Mouse (Mus musculus): ENCODE data around the gene Ahcyl1. TPM values are rescaled to one million over a fixed set of nuclear protein-coding genes. Genes with fewer than 3 reads are reported as not detected.

The Ahcyl1 gene
- polyA plus RNA-seq, 1 experiment from 2014 or later, result 103 TPM

GRCm38 (mm10) chr3:107635836-107636235 is 60.5 kb downstream of the Ahcyl1 start:
- H3K27me3 ChIP-seq (ENCODE audit: control insufficient read depth, insufficient read depth, low read length), result no peaks in the 10 kb centered on the region
- 44% methylated on average over 8 of the region's 8 CpGs for WGBS
- no peaks in the 10 kb centered on the region for H3K4me1 ChIP-seq (ENCODE audit: control insufficient read depth, insufficient read depth, low read length)
- H3K4me3 ChIP-seq (ENCODE audit: low read depth, low read length), result no peak overlapping the region
- no peak overlapping the region for H3K27ac ChIP-seq (ENCODE audit: low read length)
- H3K4me2 ChIP-seq (replicated peaks; ENCODE audit: low read depth, low read length), result no peak overlapping the region
- H3K36me3 ChIP-seq (ENCODE audit: control insufficient read depth, insufficient read depth, low read length), result no peaks in the 10 kb centered on the region
- H3K9ac ChIP-seq (replicated peaks; ENCODE audit: low read depth, low read length), result no peak overlapping the region
- ATAC-seq (ENCODE audit: insufficient number of reproducible peaks, insufficient read depth, low FRiP score, low read depth), result no peak
- no peaks in the 10 kb centered on the region for H3K9me3 ChIP-seq (ENCODE audit: control insufficient read depth, low read depth, low read length)

DNA sequence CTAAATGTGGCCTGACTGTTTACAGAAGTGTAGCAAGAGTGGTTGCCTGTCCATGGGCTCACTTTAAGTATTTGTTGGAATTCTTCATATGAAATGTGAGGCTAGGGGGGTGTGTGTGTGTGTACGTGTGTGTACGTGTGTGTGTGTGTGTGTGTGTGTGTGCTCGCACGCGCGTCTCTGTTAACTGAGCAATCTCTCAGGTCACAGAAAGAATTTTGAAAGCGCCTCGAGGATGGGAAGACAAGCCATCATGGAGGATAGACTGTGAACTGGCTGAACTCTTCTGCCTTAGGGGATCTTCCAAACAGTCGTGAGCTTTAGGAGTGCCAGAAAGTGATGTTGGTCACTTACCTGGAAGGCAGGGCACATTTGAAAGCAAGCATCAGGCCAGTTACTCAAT is 62.5 kb downstream of the Ahcyl1 start:
- no peaks in the 10 kb centered on the region for H3K27me3 ChIP-seq (ENCODE audit: control insufficient read depth, insufficient read depth, low read length)
- ATAC-seq (ENCODE audit: insufficient number of reproducible peaks, insufficient read depth, low FRiP score, low read depth), result no peak
- no peak overlapping the region for H3K4me2 ChIP-seq (replicated peaks; ENCODE audit: low read depth, low read length)
- 0 out of 2 replicates have a peak, but pooled peaks cover 9% of the 10 kb centered on the region for H3K4me1 ChIP-seq (ENCODE audit: control insufficient read depth, insufficient read depth, low read length)
- H3K4me3 ChIP-seq (ENCODE audit: low read depth, low read length), result no peak overlapping the region
- no peak overlapping the region for H3K27ac ChIP-seq (ENCODE audit: low read length)
- H3K9ac ChIP-seq (replicated peaks; ENCODE audit: low read depth, low read length), result no peak overlapping the region
- no peaks in the 10 kb centered on the region for H3K36me3 ChIP-seq (ENCODE audit: control insufficient read depth, insufficient read depth, low read length)
- H3K9me3 ChIP-seq (ENCODE audit: control insufficient read depth, low read depth, low read length), result no peaks in the 10 kb centered on the region
- WGBS, result 92% methylated on average over 9 of the region's 9 CpGs

DNA sequence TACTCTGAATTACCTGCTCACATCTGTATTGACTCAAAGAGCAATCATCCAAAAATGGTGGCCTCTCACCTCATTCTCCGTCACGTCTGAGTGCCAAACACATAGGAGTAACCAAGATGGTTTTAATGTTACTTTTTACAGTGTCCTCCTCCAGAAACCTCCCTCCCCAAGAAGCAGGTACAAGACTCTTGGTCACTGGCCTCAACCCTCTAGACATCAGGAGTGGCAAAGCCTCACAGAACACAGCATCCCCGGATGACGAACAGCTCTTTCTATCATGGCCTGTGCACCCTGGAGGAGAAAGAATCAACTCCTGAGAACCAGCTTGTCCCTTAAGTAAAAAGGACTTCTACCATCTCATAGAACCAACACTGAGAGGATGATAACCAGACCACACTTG is 63.6 kb downstream of the Ahcyl1 start:
- no peaks in the 10 kb centered on the region for H3K27me3 ChIP-seq (ENCODE audit: control insufficient read depth, insufficient read depth, low read length)
- no peak overlapping the region for H3K27ac ChIP-seq (ENCODE audit: low read length)
- H3K9me3 ChIP-seq (ENCODE audit: control insufficient read depth, low read depth, low read length), result no peaks in the 10 kb centered on the region
- no peak overlapping the region for H3K4me2 ChIP-seq (replicated peaks; ENCODE audit: low read depth, low read length)
- 93% methylated on average over 4 of the region's 4 CpGs for WGBS
- H3K4me1 ChIP-seq (ENCODE audit: control insufficient read depth, insufficient read depth, low read length), result 0 out of 2 replicates have a peak, but pooled peaks cover 9% of the 10 kb centered on the region
- H3K9ac ChIP-seq (replicated peaks; ENCODE audit: low read depth, low read length), result no peak overlapping the region
- H3K36me3 ChIP-seq (ENCODE audit: control insufficient read depth, insufficient read depth, low read length), result peaks cover 3% of the 10 kb centered on the region; the same call in 1 of the 2 replicates
- no peak overlapping the region for H3K4me3 ChIP-seq (ENCODE audit: low read depth, low read length)
- no peak for ATAC-seq (ENCODE audit: insufficient number of reproducible peaks, insufficient read depth, low FRiP score, low read depth)

DNA sequence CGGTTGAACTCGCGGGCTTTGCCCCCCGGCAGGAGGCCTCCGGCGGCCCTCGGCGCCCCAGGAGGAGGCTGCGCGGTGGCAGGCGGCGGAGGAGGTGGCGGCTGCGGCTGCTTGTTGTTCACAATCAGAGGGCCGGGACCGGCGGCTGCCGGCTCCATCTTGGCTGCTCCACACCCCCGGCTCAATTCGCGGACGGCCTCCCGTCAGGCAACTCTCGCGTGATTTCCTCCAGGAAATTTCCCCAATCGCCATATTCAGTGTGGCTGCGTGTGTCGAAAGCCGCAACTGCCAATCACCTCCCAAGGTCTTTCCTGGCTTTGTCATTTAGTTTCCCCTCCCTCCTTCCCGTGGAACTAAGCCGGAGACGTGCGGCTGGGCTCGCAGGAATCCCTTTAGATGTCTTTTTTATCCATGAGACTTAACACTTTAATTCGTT is 64.8 kb downstream of the Ahcyl1 start, which contains the start of gene Strip1:
TSS of gene Strip1 (minus strand) at position 172 of the 436 bp plus-strand sequence.
- H3K27ac ChIP-seq (ENCODE audit: low read length), result peak within 1 kb of the TSS; percentile 86
- peaks cover 13% of the 10 kb centered on the region for H3K36me3 ChIP-seq (ENCODE audit: control insufficient read depth, insufficient read depth, low read length)
- H3K4me1 ChIP-seq (ENCODE audit: control insufficient read depth, insufficient read depth, low read length), result 0 out of 2 replicates have a peak, but pooled peaks cover 9% of the 10 kb centered on the region
- peak; percentile 94 for ATAC-seq (ENCODE audit: insufficient number of reproducible peaks, insufficient read depth, low FRiP score, low read depth)
- peak within 1 kb of the TSS; percentile 67 for H3K4me3 ChIP-seq (ENCODE audit: low read depth, low read length)
- H3K4me2 ChIP-seq (replicated peaks; ENCODE audit: low read depth, low read length), result peak within 1 kb of the TSS; percentile 68
- no peaks in the 10 kb centered on the region for H3K9me3 ChIP-seq (ENCODE audit: control insufficient read depth, low read depth, low read length)
- peak within 1 kb of the TSS; percentile 71 for H3K9ac ChIP-seq (replicated peaks; ENCODE audit: low read depth, low read length)
- H3K27me3 ChIP-seq (ENCODE audit: control insufficient read depth, insufficient read depth, low read length), result no peaks in the 10 kb centered on the region
- under 1% methylated on average over 35 of the region's 35 CpGs for WGBS

GRCm38 (mm10) chr3:107630682-107631522 is 65.5 kb downstream of the Ahcyl1 start, which contains the start of gene Gm10961:
TSS of gene Gm10961 (plus strand) at chr3:107631322.
- Histone ChIP-seq H3K9ac (replicated peaks; ENCODE audit: low read depth, low read length) (peak within 1 kb of the TSS; percentile 71), H3K4me3 (ENCODE audit: low read depth, low read length) (peak within 1 kb of the TSS; percentile 67), H3K4me2 (replicated peaks; ENCODE audit: low read depth, low read length) (peak within 1 kb of the TSS; percentile 68), H3K9me3 (ENCODE audit: control insufficient read depth, low read depth, low read length) (no peaks in the 10 kb centered on the region), H3K36me3 (ENCODE audit: control insufficient read depth, insufficient read depth, low read length) (peaks cover 19% of the 10 kb centered on the region), H3K27ac (ENCODE audit: low read length) (peak within 1 kb of the TSS; percentile 86), H3K27me3 (ENCODE audit: control insufficient read depth, insufficient read depth, low read length) (no peaks in the 10 kb centered on the region), H3K4me1 (ENCODE audit: control insufficient read depth, insufficient read depth, low read length) (0 out of 2 replicates have a peak, but pooled peaks cover 9% of the 10 kb centered on the region)
- peak; percentile 55 for ATAC-seq (ENCODE audit: insufficient number of reproducible peaks, insufficient read depth, low FRiP score, low read depth)
- under 1% methylated on average over 48 of the region's 48 CpGs for WGBS

- Histone ChIP-seq H3K4me1 (ENCODE audit: control insufficient read depth, insufficient read depth, low read length) (0 out of 2 replicates have a peak, but pooled peaks cover 9% of the 10 kb centered on the region), H3K4me3 (ENCODE audit: low read depth, low read length) (no peak overlapping the region), H3K9ac (replicated peaks; ENCODE audit: low read depth, low read length) (no peak overlapping the region), H3K36me3 (ENCODE audit: control insufficient read depth, insufficient read depth, low read length) (peaks cover 34% of the 10 kb centered on the region), H3K27me3 (ENCODE audit: control insufficient read depth, insufficient read depth, low read length) (no peaks in the 10 kb centered on the region), H3K9me3 (ENCODE audit: control insufficient read depth, low read depth, low read length) (no peaks in the 10 kb centered on the region), H3K27ac (ENCODE audit: low read length) (no peak overlapping the region), H3K4me2 (replicated peaks; ENCODE audit: low read depth, low read length) (no peak overlapping the region)
- WGBS, result 94% methylated on average over 4 of the region's 4 CpGs
- no peak for ATAC-seq (ENCODE audit: insufficient number of reproducible peaks, insufficient read depth, low FRiP score, low read depth)
These were observed 66.9 kb downstream of the Ahcyl1 start for GRCm38 (mm10) chr3:107629411-107629810.

GRCm38 (mm10) chr3:107628551-107628950 is 67.8 kb downstream of the Ahcyl1 start:
- no peak overlapping the region for H3K4me3 ChIP-seq (ENCODE audit: low read depth, low read length)
- no peak overlapping the region for H3K4me2 ChIP-seq (replicated peaks; ENCODE audit: low read depth, low read length)
- whole genome bisulfite sequencing, result 89% methylated on average over 2 of the region's 2 CpGs
- no peaks in the 10 kb centered on the region for H3K27me3 ChIP-seq (ENCODE audit: control insufficient read depth, insufficient read depth, low read length)
- peaks cover 35% of the 10 kb centered on the region for H3K36me3 ChIP-seq (ENCODE audit: control insufficient read depth, insufficient read depth, low read length)
- no peak overlapping the region for H3K27ac ChIP-seq (ENCODE audit: low read length)
- no peak overlapping the region for H3K9ac ChIP-seq (replicated peaks; ENCODE audit: low read depth, low read length)
- H3K4me1 ChIP-seq (ENCODE audit: control insufficient read depth, insufficient read depth, low read length), result 0 out of 2 replicates have a peak, but pooled peaks cover 9% of the 10 kb centered on the region
- ATAC-seq (ENCODE audit: insufficient number of reproducible peaks, insufficient read depth, low FRiP score, low read depth), result no peak
- H3K9me3 ChIP-seq (ENCODE audit: control insufficient read depth, low read depth, low read length), result no peaks in the 10 kb centered on the region

DNA sequence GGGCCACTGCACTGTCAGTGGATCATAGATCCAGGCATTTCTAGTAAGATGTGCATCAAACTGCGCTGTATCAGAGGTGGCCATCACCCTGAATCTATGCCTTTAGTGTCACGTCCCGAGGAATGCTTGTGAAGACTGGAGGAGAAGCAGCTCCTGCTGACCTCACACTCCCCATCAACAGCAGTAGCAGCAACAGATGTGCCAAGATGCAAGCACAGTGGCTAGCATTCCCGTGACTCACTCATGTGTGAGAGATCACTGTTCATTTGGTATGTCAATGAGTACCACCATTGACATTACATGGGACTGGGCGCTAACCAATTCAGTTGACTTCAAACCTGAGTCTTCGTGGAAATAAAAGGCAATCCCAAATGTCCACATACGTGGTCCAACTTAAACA is 68.7 kb downstream of the Ahcyl1 start:
- no peak for ATAC-seq (ENCODE audit: insufficient number of reproducible peaks, insufficient read depth, low FRiP score, low read depth)
- Histone ChIP-seq H3K27me3 (ENCODE audit: control insufficient read depth, insufficient read depth, low read length) (no peaks in the 10 kb centered on the region), H3K4me2 (replicated peaks; ENCODE audit: low read depth, low read length) (no peak overlapping the region), H3K4me3 (ENCODE audit: low read depth, low read length) (no peak overlapping the region), H3K9ac (replicated peaks; ENCODE audit: low read depth, low read length) (no peak overlapping the region), H3K36me3 (ENCODE audit: control insufficient read depth, insufficient read depth, low read length) (peaks cover 43% of the 10 kb centered on the region), H3K4me1 (ENCODE audit: control insufficient read depth, insufficient read depth, low read length) (0 out of 2 replicates have a peak, but pooled peaks cover 9% of the 10 kb centered on the region), H3K9me3 (ENCODE audit: control insufficient read depth, low read depth, low read length) (no peaks in the 10 kb centered on the region), H3K27ac (ENCODE audit: low read length) (no peak overlapping the region)
- 95% methylated on average over 7 of the region's 7 CpGs for WGBS
